Mouse (Mus musculus): ENCODE results near the gene Snap29. TPM values are rescaled to one million over a fixed set of nuclear protein-coding genes. Genes with fewer than 3 reads are reported as not detected.

Gene Snap29
- 10.5 and 11.2 TPM in 2 replicates for polyA plus RNA-seq (2012; rRNA removed)

GRCm38 (mm10) chr16:17405736-17406443, at the start of gene Snap29, which contains the start of gene Pi4ka:
Gene Snap29, plus strand, starts transcription at chr16:17405986.
Gene Pi4ka, minus strand, starts transcription at chr16:17406314.
- peak; percentile 98 to 100 for DNase-seq (ENCODE audit: extremely low spot score in 1 of 2, low spot score in 1 of 2)

DNA sequence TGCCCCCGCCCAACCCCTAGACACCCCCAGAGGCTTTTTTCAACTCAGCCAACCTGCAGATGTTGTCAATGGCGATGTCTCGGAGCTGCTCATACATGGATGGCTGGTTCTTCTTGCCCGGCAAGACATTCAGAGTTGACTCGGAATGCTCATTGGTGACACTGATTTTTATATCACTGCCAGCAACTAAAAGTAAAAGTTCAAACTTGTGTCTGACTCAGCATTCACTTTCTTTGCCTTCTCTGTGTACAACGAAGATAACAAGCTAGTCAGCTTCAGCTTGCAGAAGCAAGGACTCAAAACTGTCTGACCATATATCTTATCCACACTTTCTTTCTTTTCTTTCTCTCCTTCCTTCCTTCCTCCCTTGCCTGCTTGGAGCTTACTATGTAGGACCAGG, 49.8 kb upstream of the Snap29 start:
- DNase-seq (ENCODE audit: extremely low spot score in 1 of 2, low spot score in 1 of 2), result no peak

DNA sequence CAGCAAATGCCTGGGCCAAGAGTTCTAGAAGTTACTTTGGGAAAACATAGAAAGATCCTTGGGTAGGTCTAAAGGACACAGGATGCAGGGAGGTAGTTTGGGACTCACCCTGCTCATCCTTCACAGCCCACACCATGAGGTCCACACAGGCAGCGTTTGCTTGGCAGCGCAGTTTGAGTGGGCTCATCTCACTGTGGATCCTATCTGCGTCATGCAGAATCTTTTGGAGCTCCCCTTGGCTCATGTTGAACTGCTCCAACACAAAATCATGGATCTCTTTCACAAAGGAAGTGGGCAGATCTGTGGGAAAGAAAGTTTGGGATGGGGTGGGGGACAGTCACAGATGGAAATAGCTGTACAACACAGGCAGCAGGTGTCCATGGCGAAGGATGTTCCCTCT, 47.0 kb upstream of the Snap29 start:
- DNase-seq (ENCODE audit: extremely low spot score in 1 of 2, low spot score in 1 of 2), result peak in 1 of 2 experiments; percentile 51

DNA sequence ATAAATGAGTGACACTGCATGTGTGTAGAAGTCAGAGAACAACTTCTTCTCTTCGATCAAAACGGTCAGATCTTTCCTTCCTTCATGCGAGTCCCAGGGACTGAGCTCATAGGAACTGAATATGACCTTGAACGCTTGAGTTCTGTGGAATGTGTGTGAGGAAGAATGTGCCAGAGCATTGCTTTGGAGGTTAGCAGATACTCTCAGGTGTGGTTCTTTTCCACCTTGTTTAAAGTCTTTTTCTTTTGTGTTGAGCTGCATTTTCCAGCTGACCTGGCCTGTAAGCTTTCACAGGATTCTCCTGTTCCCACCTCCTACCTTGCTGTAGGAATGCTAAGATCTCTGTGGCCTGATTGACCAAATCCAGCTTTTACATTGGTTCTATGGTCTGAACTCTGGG, 23.5 kb upstream of the Snap29 start:
- DNase-seq (ENCODE audit: extremely low spot score in 1 of 2, low spot score in 1 of 2), result no peak

DNA sequence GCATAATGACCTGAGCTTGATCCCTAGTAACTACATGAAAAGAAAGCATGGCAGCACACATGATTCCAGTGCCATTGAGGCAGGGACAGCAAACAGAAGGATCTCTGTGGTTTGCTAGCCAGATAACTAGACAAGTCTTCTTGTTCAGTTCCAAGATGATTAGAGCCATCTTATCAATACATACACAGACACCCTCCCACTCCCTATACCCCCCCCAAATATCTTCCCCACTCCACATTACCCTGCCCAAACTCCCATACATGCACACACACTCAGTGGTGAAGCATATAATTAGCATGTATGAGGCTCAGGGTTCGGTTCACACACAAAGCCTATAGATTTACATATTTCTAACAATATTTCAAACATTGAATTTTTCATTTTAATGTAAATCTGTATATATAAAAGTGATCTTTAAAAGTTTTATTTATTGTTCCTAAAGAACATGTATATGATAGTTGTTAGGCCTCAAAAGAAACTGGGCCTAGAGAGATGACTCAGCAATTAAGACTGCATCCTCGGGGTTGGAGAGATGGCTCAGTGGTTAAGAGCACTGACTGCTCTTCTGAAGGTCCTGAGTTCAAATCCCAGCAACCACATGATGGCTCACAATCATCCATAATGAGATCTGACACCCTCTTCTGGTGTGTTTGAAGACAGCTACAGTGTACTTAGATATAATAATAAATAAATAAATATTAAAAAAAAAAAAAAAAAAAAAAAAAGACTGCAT, 22.0 kb upstream of the Snap29 start:
- no peak for DNase-seq (ENCODE audit: extremely low spot score in 1 of 2, low spot score in 1 of 2)

DNA sequence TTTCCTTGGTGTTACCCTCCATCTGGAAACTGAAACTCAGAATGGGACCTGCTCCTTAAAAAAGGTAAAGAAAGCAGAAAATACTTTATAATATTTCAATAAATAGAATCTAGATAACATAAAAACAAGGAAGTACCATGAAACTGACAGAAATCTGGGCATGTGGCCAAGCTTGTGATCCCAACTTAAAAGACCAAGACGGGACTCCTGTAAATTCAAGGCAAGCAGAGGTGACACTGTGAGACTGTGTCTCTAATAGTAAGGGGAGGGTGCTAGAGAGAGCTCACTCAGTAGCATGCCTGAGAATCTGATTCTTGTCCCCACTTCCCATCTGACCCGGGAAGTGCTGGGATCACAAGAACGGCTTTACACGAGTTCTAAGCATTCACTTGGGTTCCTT, 13.0 kb upstream of the Snap29 start:
- DNase-seq (ENCODE audit: extremely low spot score in 1 of 2, low spot score in 1 of 2), result no peak

DNA sequence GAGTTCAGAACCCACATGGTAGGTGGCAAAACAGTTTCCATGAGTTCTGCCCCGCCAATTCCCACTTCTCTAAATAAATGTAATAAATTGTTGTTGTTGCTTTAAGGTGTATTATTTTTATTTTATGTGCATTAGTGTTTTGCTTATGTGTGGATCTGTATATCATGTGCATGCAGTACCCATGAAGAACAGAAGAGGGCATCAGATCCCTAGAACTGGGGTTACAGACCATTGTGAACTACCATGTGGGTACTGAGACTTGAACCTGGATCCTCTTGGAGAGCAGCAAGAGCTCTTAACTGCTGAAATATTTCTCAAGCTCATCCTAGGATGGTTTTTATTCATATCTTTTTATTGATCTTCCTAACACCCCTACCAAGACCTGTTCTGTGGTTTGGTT, 2.9 kb upstream of the Snap29 start:
- peak in 1 of 2 experiments; percentile 56 for DNase-seq (ENCODE audit: extremely low spot score in 1 of 2, low spot score in 1 of 2)

DNA sequence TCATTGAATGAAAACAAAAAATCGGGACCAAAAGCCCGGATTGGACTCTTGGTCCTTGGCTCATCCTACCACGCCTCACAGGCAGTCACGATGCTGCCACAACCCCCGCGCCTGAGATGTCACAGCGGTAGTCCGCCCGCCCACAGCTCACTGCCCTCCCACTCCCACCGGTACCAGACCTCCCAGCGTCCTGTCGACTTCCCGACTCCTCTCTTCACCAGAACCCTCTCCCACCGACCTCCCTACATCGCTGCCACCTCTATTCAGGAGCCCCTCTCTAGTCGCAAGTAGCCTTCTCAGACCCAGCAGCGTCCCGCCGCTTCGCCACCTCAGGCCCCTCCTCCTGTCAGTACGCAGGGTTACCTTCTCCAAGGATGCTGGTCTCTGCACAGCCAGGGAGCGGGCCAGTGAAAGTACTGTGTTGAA, 502 bp upstream of the Snap29 start:
- peak; percentile 84 to 92 for DNase-seq (ENCODE audit: extremely low spot score in 1 of 2, low spot score in 1 of 2)

DNA sequence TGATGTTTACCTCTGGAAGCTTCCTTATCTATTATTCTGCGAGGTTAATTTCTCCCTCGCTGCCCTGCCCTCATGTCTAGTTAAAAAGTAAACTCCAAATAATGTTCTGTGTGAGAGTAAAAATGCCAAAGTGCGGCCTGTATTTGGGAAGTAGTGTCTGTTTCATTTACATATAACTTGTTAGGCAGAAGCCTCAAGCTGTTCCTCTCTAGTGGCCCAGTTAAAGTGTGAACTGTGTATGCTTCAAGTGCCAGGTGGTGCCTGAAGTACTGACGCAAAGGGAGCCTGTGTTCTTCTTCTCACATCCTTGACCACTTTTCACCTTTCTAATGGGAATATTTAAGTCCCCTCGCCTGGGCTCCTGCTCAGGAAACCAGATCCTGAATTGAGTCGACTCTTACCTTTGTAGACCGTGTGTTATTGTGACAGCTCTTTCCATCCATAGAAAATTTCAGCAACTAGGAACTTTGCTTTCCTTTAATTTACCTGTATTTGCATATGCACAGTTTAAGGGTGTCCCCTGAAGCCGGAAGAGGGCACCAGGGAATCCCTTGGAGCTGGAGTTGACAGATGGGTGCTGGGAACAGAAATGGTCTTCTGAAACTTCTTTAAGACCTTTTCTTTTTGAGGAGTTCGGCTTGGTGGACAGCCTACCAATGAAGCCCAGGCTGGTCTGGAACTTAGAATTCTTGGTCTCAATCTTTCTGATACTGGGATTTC, 886 bp downstream of the Snap29 start:
- peak in 1 of 2 experiments; percentile 56 for DNase-seq (ENCODE audit: extremely low spot score in 1 of 2, low spot score in 1 of 2)

GRCm38 (mm10) chr16:17409046-17409445, 3.3 kb downstream of the Snap29 start:
- DNase-seq (ENCODE audit: extremely low spot score in 1 of 2, low spot score in 1 of 2), result no peak

GRCm38 (mm10) chr16:17410209-17410608, 4.4 kb downstream of the Snap29 start:
- no peak for DNase-seq (ENCODE audit: extremely low spot score in 1 of 2, low spot score in 1 of 2)

DNA sequence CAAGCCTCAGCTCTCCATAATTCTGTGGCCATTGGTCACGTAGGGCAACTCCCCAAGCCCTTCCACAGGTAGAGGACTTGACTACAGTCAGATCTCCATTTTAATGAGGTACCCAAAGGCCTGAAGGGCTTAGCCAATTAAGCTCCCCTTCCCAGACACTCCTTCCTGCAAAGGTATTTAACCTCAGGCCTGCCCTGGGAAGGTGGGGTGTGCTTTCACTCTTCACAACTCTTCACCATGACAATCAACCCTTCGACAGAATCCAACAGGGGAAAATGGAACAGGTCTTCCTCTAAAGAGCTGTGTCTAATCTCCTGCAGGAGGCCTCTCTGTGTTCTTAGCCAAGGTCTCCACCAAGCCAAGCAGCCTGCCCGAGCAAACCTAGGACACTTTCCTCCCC, 17.2 kb downstream of the Snap29 start:
- no peak for DNase-seq (ENCODE audit: extremely low spot score in 1 of 2, low spot score in 1 of 2)

GRCm38 (mm10) chr16:17432576-17432975, 26.8 kb downstream of the Snap29 start:
- peak in 1 of 2 experiments; percentile 20 for DNase-seq (ENCODE audit: extremely low spot score in 1 of 2, low spot score in 1 of 2)

DNA sequence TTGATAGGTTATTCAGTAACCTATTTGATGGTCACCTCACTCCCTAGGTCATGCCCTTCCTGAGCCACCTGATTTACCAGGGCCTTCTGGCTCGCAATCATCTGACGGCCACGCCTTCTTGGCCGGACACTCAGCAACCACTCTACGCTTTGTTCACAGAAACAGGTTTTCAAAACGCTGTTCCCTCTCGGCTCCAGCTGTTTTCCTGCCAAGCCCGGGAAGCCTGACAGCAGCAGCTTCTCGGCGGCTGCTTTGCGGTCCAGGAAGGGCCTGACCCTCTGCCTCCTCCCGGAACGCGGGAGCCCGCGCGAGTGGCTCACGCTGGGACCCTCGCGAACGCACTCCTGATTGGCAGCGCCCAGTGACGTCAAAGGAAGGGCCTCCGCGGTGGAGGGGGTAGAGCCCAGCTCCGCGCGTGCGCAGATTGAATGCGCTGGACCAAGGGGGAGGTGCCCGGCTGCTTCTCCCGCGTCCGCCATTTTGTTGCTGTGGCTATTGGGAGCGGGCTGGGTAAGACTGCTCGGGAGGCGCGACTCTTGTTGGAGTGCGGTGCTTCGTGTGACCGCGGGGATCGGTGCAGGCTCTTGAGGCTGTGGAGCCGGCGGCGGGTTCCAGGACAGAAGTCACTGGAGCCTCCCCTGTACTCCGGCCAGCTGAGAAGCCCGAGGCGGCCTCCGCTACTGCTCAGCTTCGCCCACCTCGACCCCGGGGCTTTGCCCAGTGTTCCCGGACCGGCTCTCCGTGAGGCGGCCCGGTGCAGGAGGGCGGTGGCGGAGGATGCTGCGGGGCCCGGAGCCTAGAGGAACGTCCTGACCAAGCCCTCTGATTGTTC, 46.0 kb downstream of the Snap29 start, which contains the start of gene Crkl:
Gene Crkl (plus strand): TSS at position 447 of the 832 bp plus-strand sequence.
- peak; percentile 95 to 98 for DNase-seq (ENCODE audit: extremely low spot score in 1 of 2, low spot score in 1 of 2)

- peak; percentile 19 to 30 for DNase-seq (ENCODE audit: extremely low spot score in 1 of 2, low spot score in 1 of 2)
These were observed 46.6 kb downstream of the Snap29 start for GRCm38 (mm10) chr16:17452373-17452715.

- DNase-seq (ENCODE audit: extremely low spot score in 1 of 2, low spot score in 1 of 2), result no peak
These were observed 51.1 kb downstream of the Snap29 start for GRCm38 (mm10) chr16:17456901-17457300.

- no peak for DNase-seq (ENCODE audit: extremely low spot score in 1 of 2, low spot score in 1 of 2)
These were observed 54.5 kb downstream of the Snap29 start for GRCm38 (mm10) chr16:17460254-17460653.

DNA sequence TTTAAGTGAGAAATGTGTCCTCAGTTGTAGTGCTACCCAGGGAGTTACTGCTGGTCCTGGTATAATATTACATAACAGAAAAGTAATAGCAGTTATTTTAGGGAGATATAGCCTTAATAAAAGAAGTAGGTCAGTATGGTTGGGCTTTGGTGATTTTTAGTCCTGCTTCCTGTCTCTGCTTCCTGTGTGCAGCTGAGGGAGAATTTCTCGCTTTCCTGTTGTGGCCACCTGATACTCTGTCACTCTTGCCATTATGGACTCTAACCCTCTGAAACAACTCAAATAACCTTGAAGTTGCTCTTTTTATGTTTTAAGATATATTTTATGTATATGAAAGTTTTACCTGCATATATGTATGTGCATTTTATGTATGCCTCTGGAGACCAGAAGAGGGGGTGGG, 55.8 kb downstream of the Snap29 start:
- DNase-seq (ENCODE audit: extremely low spot score in 1 of 2, low spot score in 1 of 2), result no peak

DNA sequence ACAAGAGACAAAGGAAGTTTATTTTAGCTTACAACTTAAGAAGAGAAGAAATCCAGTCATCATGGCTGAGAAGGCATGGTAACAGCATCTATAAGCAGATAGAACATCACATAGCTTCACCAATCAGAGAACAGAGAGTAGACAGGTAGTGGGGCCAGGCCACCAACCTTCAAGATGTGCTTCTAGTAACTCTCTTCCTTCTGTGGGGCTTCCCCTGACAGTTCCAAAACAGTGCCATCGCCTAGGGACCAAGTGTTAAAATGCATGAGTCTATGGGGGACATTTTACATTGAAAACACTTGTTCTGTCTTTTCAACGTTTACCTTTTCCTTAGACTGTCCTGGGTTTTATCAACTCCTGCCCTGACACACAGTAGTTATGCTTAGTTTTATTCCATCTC, 57.4 kb downstream of the Snap29 start:
- DNase-seq (ENCODE audit: extremely low spot score in 1 of 2, low spot score in 1 of 2), result no peak

DNA sequence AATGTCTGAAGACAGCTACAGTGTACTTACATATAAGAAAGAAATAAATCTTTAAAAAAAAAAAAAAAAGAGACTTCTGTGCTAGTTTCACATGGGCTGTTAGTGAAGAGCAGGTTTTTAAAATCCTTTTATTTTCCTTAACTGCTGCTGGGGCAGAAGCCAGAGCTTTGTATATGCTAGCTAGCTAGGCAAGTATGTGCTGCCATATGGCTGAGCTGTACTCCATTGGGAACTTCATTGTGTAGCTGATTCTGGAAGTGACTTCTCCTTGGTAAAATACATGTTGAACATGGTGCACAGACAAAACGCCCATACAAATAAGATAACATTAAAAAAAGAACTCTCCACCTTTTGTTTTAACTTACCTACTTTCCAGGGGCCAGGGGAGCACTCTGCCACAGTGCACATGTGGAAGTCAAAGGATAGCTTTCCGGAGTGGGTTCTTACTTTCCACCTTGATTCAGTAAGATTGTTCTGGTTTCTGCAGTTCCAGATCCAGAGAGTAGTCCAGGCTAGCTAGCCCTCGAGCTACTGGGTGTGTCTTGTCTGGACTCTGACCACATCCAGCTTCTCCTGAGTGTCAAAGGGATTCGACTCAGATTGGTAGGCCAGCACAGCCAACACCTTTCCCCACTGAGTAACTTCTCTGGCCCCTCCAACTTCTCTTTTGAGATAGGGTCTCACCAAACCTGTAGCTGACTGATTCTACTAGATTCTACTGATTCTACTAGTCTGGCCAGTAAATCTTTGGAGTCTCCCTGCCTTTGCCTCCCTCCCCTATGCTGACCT, 61.3 kb downstream of the Snap29 start:
- DNase-seq (ENCODE audit: extremely low spot score in 1 of 2, low spot score in 1 of 2), result no peak
